21 mouse cellular contexts compared by ENCODE assay signal in genomic region chr7:143139932-143140331, GRCm38 (mm10). TPM values are rescaled to one million over a fixed set of nuclear protein-coding genes. Genes with fewer than 3 reads are reported as not detected.
A peak's percentile ranks its signal among the peaks of the same experiment; 100 is the strongest.
DNase-seq lines count a peak whose midpoint lies in the region; ATAC-seq and TF ChIP-seq lines count a peak whose summit lies in the region.
"Had no signal": no experiment of that assay in that cellular context is flagged by ENCODE, and none has a peak within 500 bp of the region (broad histone marks: within the 10 kb centered on the region; RNA-seq: fewer than 3 reads in every experiment).

No protein-coding gene starts in this region.

- WGBS in heart, embryonic 10.5 days, result 43% methylated on average over 4 of the region's 4 CpGs
- WGBS in heart, postnatal 0 days, result 27% methylated on average over 4 of the region's 4 CpGs

- no peak overlapping the region for H3K27ac ChIP-seq in testis, adult 2 months (ENCODE audit: control insufficient read depth, insufficient read depth, low read depth, low read length)
- peak overlapping the region; percentile 60; the same call in 1 of the 2 replicates for H3K27ac ChIP-seq in heart, embryonic 10.5 days
- peak overlapping the region; percentile 92 for H3K27ac ChIP-seq in heart, postnatal 0 days (ENCODE audit: low read depth)
- H3K27ac ChIP-seq: embryonic facial prominence, embryonic 10.5 days; midbrain, embryonic 12.5 days; neural tube, embryonic 12.5 days; stomach, embryonic 15.5 days had no signal

- TF ChIP-seq CTCF in testis, adult 2 months (IDR thresholded peaks at IDR 0.05; ENCODE audit: control insufficient read depth, insufficient read depth, insufficient replicate concordance, low read depth, low read length), result no peak
- TF ChIP-seq CTCF in heart, postnatal 0 days (IDR thresholded peaks at IDR 0.05; ENCODE audit: low read depth), result no peak; the same call in 1 of the 2 replicates

- peak overlapping the region; percentile 45 for H3K4me3 ChIP-seq in testis, adult 2 months (ENCODE audit: control insufficient read depth, low read depth, low read length)
- H3K4me3 ChIP-seq in heart, embryonic 10.5 days, result no peak overlapping the region
- H3K4me3 ChIP-seq in heart, postnatal 0 days (ENCODE audit: low read depth, low read length), result no peak overlapping the region
- H3K4me3 ChIP-seq: embryonic facial prominence, embryonic 10.5 days; midbrain, embryonic 12.5 days; neural tube, embryonic 12.5 days; stomach, embryonic 15.5 days had no signal

- H3K27me3 ChIP-seq in testis, adult 2 months (ENCODE audit: control insufficient read depth, insufficient read depth, low read length), result no peaks in the 10 kb centered on the region
- H3K27me3 ChIP-seq in heart, embryonic 10.5 days (ENCODE audit: insufficient read depth, poor library complexity, severe bottlenecking), result 0 out of 2 replicates have a peak, but pooled peaks cover 5% of the 10 kb centered on the region
- no peaks in the 10 kb centered on the region for H3K27me3 ChIP-seq in heart, postnatal 0 days (ENCODE audit: control insufficient read depth, insufficient read depth, low read length)
- H3K27me3 ChIP-seq: midbrain, embryonic 12.5 days; neural tube, embryonic 12.5 days; stomach, embryonic 15.5 days had no signal

- no peaks in the 10 kb centered on the region for H3K9me3 ChIP-seq in heart, embryonic 10.5 days
- no peaks in the 10 kb centered on the region for H3K9me3 ChIP-seq in heart, postnatal 0 days (replicated peaks; ENCODE audit: control insufficient read depth, low read length)
- H3K9me3 ChIP-seq: embryonic facial prominence, embryonic 10.5 days; midbrain, embryonic 12.5 days; neural tube, embryonic 12.5 days; stomach, embryonic 15.5 days had no signal

- H3K9ac ChIP-seq in heart, postnatal 0 days (replicated peaks; ENCODE audit: low read depth, low read length), result no peak overlapping the region; the same call in 1 of the 2 replicates
- H3K9ac ChIP-seq: midbrain, embryonic 12.5 days; neural tube, embryonic 12.5 days; stomach, embryonic 15.5 days had no signal

- 0 out of 2 replicates have a peak, but pooled peaks have one; percentile 19 for TF ChIP-seq EP300 in heart, postnatal 0 days (IDR thresholded peaks at IDR 0.05; ENCODE audit: low read depth)

- no peak for DNase-seq in testis, postnatal 14 days (ENCODE audit: low spot score)
- DNase-seq in heart, embryonic 10.5 days (ENCODE audit: low spot score), result no peak
- DNase-seq in heart, postnatal 0 days (ENCODE audit: low spot score), result peak; percentile 88
- DNase-seq in spleen, postnatal 4 days (ENCODE audit: low spot score in 2 of 2), result no peak
- no peak for DNase-seq in urinary bladder, postnatal 36 days (ENCODE audit: low spot score in 2 of 2)
- no peak for DNase-seq in thymus, postnatal 10 days (ENCODE audit: low spot score in 2 of 2)
- DNase-seq: adrenal gland, adult 8-10 months; cerebellum, adult 9-10 months; gastrocnemius, postnatal 36 days; kidney, adult 2 months; kidney, postnatal 10 days; lung, adult 2 months; lung, postnatal 36 days had no signal

- H3K36me3 ChIP-seq in testis, adult 2 months (ENCODE audit: control insufficient read depth, insufficient read depth, low read length), result no peaks in the 10 kb centered on the region
- H3K36me3 ChIP-seq in heart, embryonic 10.5 days, result no peaks in the 10 kb centered on the region
- no peaks in the 10 kb centered on the region for H3K36me3 ChIP-seq in heart, postnatal 0 days (replicated peaks; ENCODE audit: control insufficient read depth, insufficient read depth, low read length)
- H3K36me3 ChIP-seq: embryonic facial prominence, embryonic 10.5 days; midbrain, embryonic 12.5 days; neural tube, embryonic 12.5 days; stomach, embryonic 15.5 days had no signal

- no peak for TF ChIP-seq POLR2A in testis, adult 2 months (IDR thresholded peaks at IDR 0.05; ENCODE audit: control insufficient read depth, low read depth, low read length)

- H3K4me2 ChIP-seq in heart, postnatal 0 days (ENCODE audit: low read depth, low read length), result peak overlapping the region; percentile 6; the same call in 1 of the 2 replicates
- H3K4me2 ChIP-seq: midbrain, embryonic 12.5 days; neural tube, embryonic 12.5 days; stomach, embryonic 15.5 days had no signal

- no peaks in the 10 kb centered on the region for H3K4me1 ChIP-seq in testis, adult 2 months (ENCODE audit: control insufficient read depth, insufficient read depth, low read length)
- H3K4me1 ChIP-seq in heart, embryonic 10.5 days, result peaks cover 57% of the 10 kb centered on the region
- peaks cover 57% of the 10 kb centered on the region for H3K4me1 ChIP-seq in heart, postnatal 0 days (ENCODE audit: control insufficient read depth, insufficient read depth)
- H3K4me1 ChIP-seq: midbrain, embryonic 12.5 days; neural tube, embryonic 12.5 days; stomach, embryonic 15.5 days had no signal

- peak; percentile 88 for ATAC-seq in heart, postnatal 0 days (ENCODE audit: insufficient read depth, low read depth)

RNA-seq across cellular contexts. Expression of gene Kcnq1, which starts 33.8 kb away (rescaled TPM):
- 1.6 and 1.8 TPM in 2 replicates for polyA plus RNA-seq in testis, adult 2 months (2012; rRNA removed)
- 5.4 and 10.5 TPM in 2 replicates for polyA plus RNA-seq in heart, embryonic 10.5 days (2016; fragmentation: Nextera tagmentation; extraction: Ambion mirVana)
- 73.3 and 75.9 TPM in 2 replicates for total RNA-seq in heart, postnatal 0 days (2014; rRNA removed; ENCODE audit: low replicate concordance)
- 36.4 and 37.2 TPM in 2 replicates for polyA plus RNA-seq in heart, postnatal 0 days (2015; fragmentation: Nextera tagmentation; extraction: Ambion mirVana)
- total RNA-seq: common myeloid progenitor, adult 5-6 weeks had no signal
- polyA plus RNA-seq: C2C12 had no signal

RNA-seq across cellular contexts. Expression of gene Trpm5, which starts 45.5 kb away (rescaled TPM):
- 1.1 and 1.5 TPM in 2 replicates for polyA plus RNA-seq in testis, adult 2 months (2012; rRNA removed)
- polyA plus RNA-seq in heart, embryonic 10.5 days (2016; fragmentation: Nextera tagmentation; extraction: Ambion mirVana), result 1.1 and 1.5 TPM in 2 replicates
- total RNA-seq in heart, postnatal 0 days (2014; rRNA removed; ENCODE audit: low replicate concordance), result 0.61 and 2.1 TPM in 2 replicates
- 0.70 and 1.6 TPM in 2 replicates for polyA plus RNA-seq in heart, postnatal 0 days (2015; fragmentation: Nextera tagmentation; extraction: Ambion mirVana)
- total RNA-seq: common myeloid progenitor, adult 5-6 weeks; gastrocnemius, postnatal 36 days; layer of hippocampus, postnatal 25 days had no signal
